Mouse (Mus musculus) embryonic facial prominence, embryonic 14.5 days (tissue): ENCODE measurements around the gene Apobec4. TPM values are rescaled to one million over a fixed set of nuclear protein-coding genes. Genes with fewer than 3 reads are reported as not detected.
A peak's percentile ranks its signal among the peaks of the same experiment; 100 is the strongest.

Source experiments
- ATAC-seq: fragments of 200-750 bp; cut with Nextera tagmentation; 2 replicates; pipeline ENCODE4 v1.8.0; 2017; ENCODE audit warnings: low read depth, moderate number of reproducible peaks, moderate TSS enrichment
- DNase-seq: peaks from one replicate; pipeline ENCODE4 v3.0.0-alpha.2; 2015; ENCODE audit warnings: low spot score
- H3K27ac ChIP-seq: fragments of 300-500 bp; sonication (generic); replicated peaks from 2 replicates; pipeline ENCODE4 v1.5.1; 2014; ENCODE audit warnings: low read depth, mild to moderate bottlenecking, low read length, moderate library complexity
- H3K27me3 ChIP-seq: fragments of 300-500 bp; sonication (generic); replicated peaks from 2 replicates; pipeline ENCODE4 v1.6.1; 2014; ENCODE audit warnings: low read length; ENCODE audit not compliant: control insufficient read depth, insufficient read depth
- H3K36me3 ChIP-seq: fragments of 300-500 bp; sonication (generic); 2 replicates; pipeline ENCODE4 v1.6.1; 2014; ENCODE audit warnings: low read length, mixed read lengths; ENCODE audit not compliant: control insufficient read depth, insufficient read depth
- H3K4me1 ChIP-seq: fragments of 300-500 bp; sonication (generic); 2 replicates; pipeline ENCODE4 v1.6.1; 2014; ENCODE audit warnings: antibody characterized with exemption, low read length; ENCODE audit not compliant: control insufficient read depth, insufficient read depth
- H3K4me2 ChIP-seq: fragments of 300-500 bp; sonication (generic); 2 replicates; pipeline ENCODE4 v1.6.1; 2014; ENCODE audit warnings: low read depth, mild to moderate bottlenecking, low read length, moderate library complexity, mixed read lengths
- H3K4me3 ChIP-seq: fragments of 300-500 bp; sonication (generic); 2 replicates; pipeline ENCODE4 v1.5.1; 2014; ENCODE audit warnings: low read depth, mild to moderate bottlenecking, low read length
- H3K9ac ChIP-seq: fragments of 300-500 bp; sonication (generic); 2 replicates; pipeline ENCODE4 v1.6.1; 2014; ENCODE audit warnings: low read depth, mild to moderate bottlenecking, low read length, moderate library complexity, mixed read lengths
- H3K9me3 ChIP-seq: fragments of 300-500 bp; sonication (generic); 2 replicates; pipeline ENCODE4 v1.6.1; 2016; ENCODE audit warnings: low read length; ENCODE audit not compliant: control insufficient read depth
- WGBS: fragments of 180-500 bp; shearing (Covaris S2); extraction: QIAGEN DNeasy Blood & Tissue Kit; methylation state at CpG from one replicate; pipeline ENCODE4 v1.1.7; 2014; 5-methylcytosine and 5-hydroxymethylcytosine counted together
- polyA plus RNA-seq: library from polyadenylated mRNA; unstranded; fragments of >200 nt; fragmentation: Nextera tagmentation; extraction: Ambion mirVana; gene quantifications from 2 replicates; pipeline ENCODE4 v1.2.1, GENCODE M21; 2014

Apobec4 gene
- polyA plus RNA-seq, 1 experiment from 2014 or later: 0.25 TPM

DNA sequence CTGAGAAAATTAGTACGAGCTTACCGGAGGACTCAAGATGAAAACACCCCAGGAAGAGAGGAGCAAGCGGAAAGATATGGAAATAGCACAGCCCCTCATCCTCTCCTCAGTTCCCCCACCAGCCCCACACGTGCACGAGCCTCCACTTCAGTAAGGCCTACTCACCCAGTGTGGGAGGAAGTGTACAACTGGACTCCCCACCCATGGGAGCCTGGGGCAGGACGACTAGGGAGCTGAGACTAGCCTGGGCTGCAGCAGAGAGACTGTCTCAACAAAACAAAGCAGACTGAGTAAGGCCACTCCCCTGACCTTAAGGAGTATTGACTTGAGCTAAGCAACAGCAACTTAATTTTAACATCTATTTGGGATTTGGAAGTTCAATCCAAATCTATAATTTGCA lies 32.2 kb upstream of the Apobec4 start:
- 0 out of 2 replicates have a peak, but pooled peaks cover 5% of the 10 kb centered on the region for H3K4me1 ChIP-seq
- WGBS: 48% methylated on average over 6 of the region's 6 CpGs
- no peak overlapping the region for H3K9ac ChIP-seq
- H3K27me3 ChIP-seq: no peaks in the 10 kb centered on the region
- no peak overlapping the region for H3K4me3 ChIP-seq
- no peak overlapping the region for H3K27ac ChIP-seq
- H3K9me3 ChIP-seq: no peaks in the 10 kb centered on the region
- DNase-seq (no peak), ATAC-seq (no peak)
- no peak overlapping the region for H3K4me2 ChIP-seq
- H3K36me3 ChIP-seq: no peaks in the 10 kb centered on the region

DNA sequence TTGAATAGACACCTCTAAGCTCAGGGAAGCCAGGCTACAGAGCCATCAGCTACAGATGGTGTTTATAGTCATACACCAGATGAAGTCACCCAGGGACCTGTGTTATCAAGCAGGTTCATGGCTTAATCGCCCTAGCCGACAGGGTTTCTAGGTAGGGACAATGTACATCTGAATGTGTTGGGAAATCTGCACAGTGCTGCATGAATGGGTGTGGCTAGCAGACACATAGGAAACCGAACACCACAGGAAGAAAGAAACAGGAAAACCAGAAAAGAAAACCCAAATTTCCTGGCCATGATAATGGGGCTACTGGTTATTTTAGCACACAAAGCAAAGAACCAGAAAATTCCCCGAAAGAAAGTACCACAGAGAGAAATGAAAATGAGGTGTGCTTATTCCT lies 29.4 kb upstream of the Apobec4 start:
- Histone ChIP-seq H3K9ac (no peak overlapping the region), H3K27me3 (no peaks in the 10 kb centered on the region), H3K4me1 (0 out of 2 replicates have a peak, but pooled peaks cover 2% of the 10 kb centered on the region), H3K4me2 (no peak overlapping the region), H3K4me3 (no peak overlapping the region), H3K27ac (no peak overlapping the region), H3K36me3 (no peaks in the 10 kb centered on the region), H3K9me3 (no peaks in the 10 kb centered on the region)
- no peak for DNase-seq
- no peak for ATAC-seq
- WGBS: 80% methylated on average over 4 of the region's 4 CpGs

DNA sequence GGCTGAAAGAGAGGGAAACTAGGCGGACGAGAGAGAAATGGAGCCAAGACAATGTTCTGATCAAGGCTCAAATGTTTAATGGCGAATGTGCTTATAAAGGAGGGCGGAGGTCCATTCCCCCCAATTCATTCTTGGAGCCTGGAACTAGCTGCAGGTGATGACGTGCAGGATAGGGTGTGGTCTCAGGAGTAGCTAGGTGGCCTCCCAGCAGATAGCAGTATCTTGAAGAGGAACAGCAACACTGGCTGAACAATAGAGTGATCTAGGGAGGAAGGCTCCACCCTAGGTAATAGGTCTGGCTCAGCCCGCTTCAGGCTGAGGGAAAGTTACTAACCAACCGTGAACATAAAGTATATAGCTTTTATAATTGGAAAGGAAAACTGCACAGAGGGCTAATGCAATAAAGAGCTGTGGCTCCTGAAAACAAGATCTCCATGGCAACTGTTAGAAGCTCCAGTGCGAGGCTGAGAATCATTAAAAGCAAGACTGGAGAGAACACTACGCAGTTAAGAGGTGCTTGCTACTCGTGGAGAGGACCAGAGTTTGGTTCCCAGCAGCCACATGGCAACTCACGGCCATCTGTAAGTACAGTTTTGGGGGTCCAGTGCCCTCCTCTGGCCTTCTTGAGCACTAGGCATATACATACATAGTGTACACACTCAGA lies 28.7 kb upstream of the Apobec4 start:
- H3K4me1 ChIP-seq: 0 out of 2 replicates have a peak, but pooled peaks cover 2% of the 10 kb centered on the region
- no peak overlapping the region for H3K27ac ChIP-seq
- H3K36me3 ChIP-seq: no peaks in the 10 kb centered on the region
- H3K4me2 ChIP-seq: no peak overlapping the region
- H3K4me3 ChIP-seq: no peak overlapping the region
- ATAC-seq (no peak), DNase-seq (no peak)
- WGBS: 81% methylated on average over 11 of the region's 11 CpGs
- no peaks in the 10 kb centered on the region for H3K9me3 ChIP-seq
- H3K9ac ChIP-seq: no peak overlapping the region
- no peaks in the 10 kb centered on the region for H3K27me3 ChIP-seq

DNA sequence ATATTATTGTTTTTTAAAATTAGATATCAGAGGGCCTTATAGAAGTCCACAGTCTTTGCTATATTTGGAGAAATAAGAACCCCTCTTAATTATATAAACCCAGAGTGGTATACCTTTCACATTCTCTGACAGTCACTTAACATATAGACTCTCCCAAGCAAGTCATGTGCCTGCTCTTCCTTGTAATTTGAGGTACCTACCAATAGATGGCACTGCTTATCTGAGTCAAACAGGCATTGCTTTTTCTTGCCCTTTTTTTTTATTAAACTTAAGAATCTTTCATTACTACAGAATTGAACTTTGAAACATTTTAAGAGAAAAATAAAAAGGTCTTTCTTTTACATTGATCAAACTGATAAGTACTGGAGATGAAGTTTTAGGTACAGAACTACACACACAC lies 26.1 kb upstream of the Apobec4 start:
- no peak for DNase-seq
- no peak overlapping the region for H3K4me2 ChIP-seq
- no peaks in the 10 kb centered on the region for H3K36me3 ChIP-seq
- H3K4me3 ChIP-seq: no peak overlapping the region
- no peak overlapping the region for H3K27ac ChIP-seq
- 0 out of 2 replicates have a peak, but pooled peaks cover 2% of the 10 kb centered on the region for H3K4me1 ChIP-seq
- no peaks in the 10 kb centered on the region for H3K9me3 ChIP-seq
- ATAC-seq: no peak
- H3K9ac ChIP-seq: no peak overlapping the region
- H3K27me3 ChIP-seq: no peaks in the 10 kb centered on the region

DNA sequence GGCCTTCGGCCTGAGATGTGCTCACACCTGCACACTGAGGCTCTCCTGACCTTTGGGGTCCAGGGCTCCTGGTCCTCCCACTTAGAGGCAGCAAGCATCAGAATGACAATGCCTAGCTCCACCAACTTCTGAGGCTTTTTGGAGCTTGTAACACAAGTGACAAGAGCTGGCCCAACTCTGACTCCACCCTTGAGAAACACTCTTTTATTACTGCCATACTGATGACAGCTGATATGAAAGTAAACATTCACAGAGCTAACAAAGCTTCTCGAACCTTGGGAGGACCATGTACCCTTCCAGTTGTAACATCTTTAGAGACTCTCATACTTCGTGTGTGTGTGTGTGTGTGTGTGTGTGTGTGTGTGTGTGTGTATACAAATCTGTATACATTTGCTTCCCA lies 24.3 kb upstream of the Apobec4 start:
- 66% methylated on average over 3 of the region's 3 CpGs for WGBS
- Histone ChIP-seq H3K27ac (no peak overlapping the region), H3K4me1 (0 out of 2 replicates have a peak, but pooled peaks cover 2% of the 10 kb centered on the region), H3K36me3 (no peaks in the 10 kb centered on the region), H3K9me3 (no peaks in the 10 kb centered on the region), H3K4me2 (no peak overlapping the region), H3K4me3 (no peak overlapping the region), H3K27me3 (no peaks in the 10 kb centered on the region), H3K9ac (no peak overlapping the region)
- ATAC-seq (no peak), DNase-seq (no peak)

DNA sequence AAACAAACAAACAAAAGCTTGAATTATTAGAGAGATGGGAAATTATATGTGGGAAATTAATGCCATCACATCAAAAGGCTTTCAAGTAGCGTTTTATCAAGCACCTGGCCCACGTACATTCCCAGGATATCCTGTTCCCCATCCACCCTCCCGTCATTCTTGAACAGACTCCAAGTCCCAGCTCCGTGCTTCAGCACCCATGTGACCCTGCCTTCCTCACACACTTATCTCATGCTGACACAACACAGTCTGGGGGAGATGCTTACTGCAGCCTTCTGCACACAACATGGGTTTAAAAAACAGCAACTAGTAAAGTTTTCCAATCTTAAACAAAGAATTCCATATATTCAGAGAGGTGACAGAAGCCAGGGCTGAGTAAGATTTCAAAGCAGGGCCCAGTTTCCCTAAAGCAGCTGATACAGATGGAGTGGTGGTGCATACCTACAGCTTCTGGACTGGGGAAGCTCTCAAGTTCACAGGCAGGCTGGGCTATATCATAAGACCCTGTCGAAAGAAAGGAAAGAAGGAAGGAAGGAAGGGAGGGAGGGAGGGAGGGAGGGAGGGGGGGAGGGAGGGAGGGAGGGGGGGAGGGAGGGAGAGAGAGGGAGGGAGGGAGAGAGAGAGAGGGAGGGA lies 22.6 kb upstream of the Apobec4 start:
- H3K9ac ChIP-seq: no peak overlapping the region
- no peaks in the 10 kb centered on the region for H3K27me3 ChIP-seq
- no peak overlapping the region for H3K4me3 ChIP-seq
- no peak for ATAC-seq
- H3K27ac ChIP-seq: no peak overlapping the region
- H3K4me2 ChIP-seq: no peak overlapping the region
- DNase-seq: no peak
- no peaks in the 10 kb centered on the region for H3K36me3 ChIP-seq
- WGBS: 38% methylated on average over 5 of the region's 5 CpGs
- H3K9me3 ChIP-seq: no peaks in the 10 kb centered on the region
- 0 out of 2 replicates have a peak, but pooled peaks cover 4% of the 10 kb centered on the region for H3K4me1 ChIP-seq

DNA sequence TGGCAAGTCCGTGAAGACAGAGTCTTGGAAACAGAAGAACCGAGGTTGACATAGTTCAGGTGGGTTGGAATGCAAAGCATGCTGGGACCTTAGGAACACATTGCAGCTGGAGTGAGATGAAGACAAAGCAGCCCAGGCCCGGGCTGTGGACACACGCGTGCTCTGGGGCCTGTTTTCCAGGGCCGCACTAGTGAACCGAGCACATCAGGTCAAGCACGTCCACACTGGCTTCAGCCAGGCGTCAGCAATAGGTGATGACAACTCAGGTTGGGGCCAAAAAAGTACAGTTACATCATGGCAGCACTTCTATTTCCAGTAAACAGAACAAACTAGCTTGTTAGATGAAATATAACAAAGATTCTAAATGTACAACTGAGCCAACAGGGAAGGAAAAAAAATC lies 11.6 kb upstream of the Apobec4 start:
- 72% methylated on average over 9 of the region's 9 CpGs for WGBS
- 0 out of 2 replicates have a peak, but pooled peaks have one; percentile 15 for ATAC-seq

DNA sequence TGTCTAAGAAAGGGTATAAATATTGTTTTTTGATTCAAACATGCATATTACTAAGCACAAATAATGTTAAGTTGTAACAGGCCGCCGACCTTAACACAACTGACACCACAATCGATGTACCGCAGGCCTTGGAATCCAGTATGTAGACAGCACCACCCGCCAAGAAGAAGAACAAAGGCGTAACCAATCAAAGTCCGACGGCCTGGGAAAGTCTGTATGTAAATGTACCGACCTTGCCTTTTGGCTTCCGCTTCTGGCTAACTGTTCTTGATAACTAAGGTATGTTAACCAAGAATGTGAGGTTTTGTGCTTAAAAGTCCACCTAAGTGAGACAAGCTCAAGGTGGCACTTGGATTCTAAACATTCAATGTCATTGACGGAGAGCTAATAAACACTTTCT lies 11.0 kb upstream of the Apobec4 start:
- Histone ChIP-seq H3K27me3 (no peaks in the 10 kb centered on the region), H3K36me3 (no peaks in the 10 kb centered on the region), H3K9ac (no peak overlapping the region), H3K4me3 (no peak overlapping the region), H3K4me1 (peaks cover 6% of the 10 kb centered on the region; the same call in 1 of the 2 replicates), H3K4me2 (no peak overlapping the region), H3K27ac (no peak overlapping the region), H3K9me3 (no peaks in the 10 kb centered on the region)
- 89% methylated on average over 11 of the region's 11 CpGs for WGBS
- ATAC-seq: no peak
- DNase-seq: no peak

More for the DNA sequence above, 11.6 kb upstream of the Apobec4 start:
- no peak overlapping the region for H3K9ac ChIP-seq
- H3K27me3 ChIP-seq: no peaks in the 10 kb centered on the region
- H3K36me3 ChIP-seq: no peaks in the 10 kb centered on the region
- H3K27ac ChIP-seq: no peak overlapping the region
- no peak overlapping the region for H3K4me3 ChIP-seq
- H3K4me1 ChIP-seq: peaks cover 6% of the 10 kb centered on the region; the same call in 1 of the 2 replicates
- no peak overlapping the region for H3K4me2 ChIP-seq
- no peak for DNase-seq
- no peaks in the 10 kb centered on the region for H3K9me3 ChIP-seq
